Mouse (Mus musculus): ENCODE measurements around the gene Kcnmb4.

Gene Kcnmb4

GRCm38 (mm10) chr10:116452771-116453170 is 20.9 kb downstream of the Kcnmb4 start:
- WGBS, result 95% methylated on average over 7 of the region's 7 CpGs

GRCm38 (mm10) chr10:116450621-116451020 is 23.1 kb downstream of the Kcnmb4 start:
- 67% methylated on average over 9 of the region's 9 CpGs for WGBS

GRCm38 (mm10) chr10:116448166-116448565 is 25.5 kb downstream of the Kcnmb4 start:
- 96% methylated on average over 12 of the region's 12 CpGs for WGBS

- 90% methylated on average over 9 of the region's 9 CpGs for WGBS
These were observed 26.5 kb downstream of the Kcnmb4 start for GRCm38 (mm10) chr10:116447176-116447575.

GRCm38 (mm10) chr10:116446040-116446439 is 27.6 kb downstream of the Kcnmb4 start:
- WGBS, result 80% methylated on average over 12 of the region's 12 CpGs

GRCm38 (mm10) chr10:116444826-116445225 is 28.9 kb downstream of the Kcnmb4 start:
- WGBS, result 96% methylated on average over 8 of the region's 8 CpGs

GRCm38 (mm10) chr10:116444371-116444770 is 29.3 kb downstream of the Kcnmb4 start:
- WGBS, result 95% methylated on average over 10 of the region's 10 CpGs

- 93% methylated on average over 7 of the region's 7 CpGs for WGBS
These were observed 32.7 kb downstream of the Kcnmb4 start for GRCm38 (mm10) chr10:116440946-116441345.

- 62% methylated on average over 10 of the region's 10 CpGs for WGBS
These were observed 33.6 kb downstream of the Kcnmb4 start for GRCm38 (mm10) chr10:116440088-116440487.

GRCm38 (mm10) chr10:116435455-116435854 is 38.2 kb downstream of the Kcnmb4 start:
- 52% methylated on average over 12 of the region's 12 CpGs for WGBS

GRCm38 (mm10) chr10:116432421-116432820 is 41.3 kb downstream of the Kcnmb4 start:
- 55% methylated on average over 7 of the region's 7 CpGs for WGBS

- 58% methylated on average over 26 of the region's 26 CpGs for WGBS
These were observed 45.5 kb downstream of the Kcnmb4 start for GRCm38 (mm10) chr10:116428026-116428780.

GRCm38 (mm10) chr10:116426176-116426575 is 47.5 kb downstream of the Kcnmb4 start:
- 76% methylated on average over 7 of the region's 7 CpGs for WGBS

- WGBS, result 66% methylated on average over 6 of the region's 6 CpGs
These were observed 48.8 kb downstream of the Kcnmb4 start for GRCm38 (mm10) chr10:116424921-116425320.

- 83% methylated on average over 2 of the region's 2 CpGs for WGBS
These were observed 51.1 kb downstream of the Kcnmb4 start for GRCm38 (mm10) chr10:116422551-116422950.

GRCm38 (mm10) chr10:116420976-116421375 is 52.7 kb downstream of the Kcnmb4 start:
- 50% methylated on average over 6 of the region's 6 CpGs for WGBS

GRCm38 (mm10) chr10:116418121-116418726 is 55.5 kb downstream of the Kcnmb4 start:
- 70% methylated on average over 24 of the region's 24 CpGs for WGBS

- 68% methylated on average over 4 of the region's 5 CpGs for WGBS
These were observed 57.0 kb downstream of the Kcnmb4 start for GRCm38 (mm10) chr10:116416726-116417125.

GRCm38 (mm10) chr10:116416142-116416541 is 57.5 kb downstream of the Kcnmb4 start:
- WGBS, result 26% methylated on average over 6 of the region's 6 CpGs

- whole genome bisulfite sequencing, result 65% methylated on average over 9 of the region's 9 CpGs
These were observed 62.9 kb downstream of the Kcnmb4 start for GRCm38 (mm10) chr10:116410826-116411225.

GRCm38 (mm10) chr10:116407684-116408359 is 65.9 kb downstream of the Kcnmb4 start:
- 19% methylated on average over 19 of the region's 19 CpGs for WGBS

- WGBS, result 52% methylated on average over 6 of the region's 6 CpGs
These were observed 68.7 kb downstream of the Kcnmb4 start for GRCm38 (mm10) chr10:116405011-116405410.

- WGBS, result 36% methylated on average over 4 of the region's 4 CpGs
These were observed 70.0 kb downstream of the Kcnmb4 start for GRCm38 (mm10) chr10:116403679-116404078.
